Mouse (Mus musculus): Measurements from ENCODE around the gene Chd2.

The Chd2 gene

DNA sequence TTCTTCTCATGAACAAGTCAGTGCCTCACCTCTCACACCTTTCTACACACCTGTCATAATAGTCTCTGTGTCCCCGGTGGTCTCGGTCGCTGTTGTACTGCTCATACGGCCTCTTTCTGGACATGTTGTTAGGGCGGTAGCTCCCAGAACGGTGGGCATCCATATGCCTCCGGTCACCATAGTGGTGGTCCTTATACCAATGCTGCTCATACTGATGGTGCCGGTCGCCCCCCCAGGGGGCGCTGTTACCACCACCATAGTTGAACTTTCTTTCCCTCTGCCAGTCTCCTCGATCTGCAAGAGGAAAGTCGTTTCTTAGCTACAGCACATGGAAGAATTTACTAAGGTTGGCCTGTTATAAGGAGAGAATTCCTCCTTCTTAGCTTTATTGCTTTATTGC, 105.9 kb downstream of the Chd2 start:
- DNase-seq: no peak

DNA sequence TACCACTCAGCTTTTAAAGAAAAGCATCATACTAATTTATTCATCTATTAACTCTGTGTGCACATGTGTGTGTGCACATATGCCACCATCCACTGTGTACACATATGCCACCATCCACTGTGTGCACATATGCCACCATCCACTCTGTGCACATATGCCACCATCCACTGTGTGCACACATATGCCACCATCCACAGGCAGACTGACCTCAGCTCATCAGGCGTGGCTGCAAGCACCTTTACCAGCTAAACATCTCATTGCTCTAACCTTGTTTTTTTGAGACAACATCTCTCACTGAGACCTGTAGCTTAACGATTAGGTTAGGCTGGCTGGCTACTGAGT, 107.3 kb downstream of the Chd2 start:
- DNase-seq: no peak

DNA sequence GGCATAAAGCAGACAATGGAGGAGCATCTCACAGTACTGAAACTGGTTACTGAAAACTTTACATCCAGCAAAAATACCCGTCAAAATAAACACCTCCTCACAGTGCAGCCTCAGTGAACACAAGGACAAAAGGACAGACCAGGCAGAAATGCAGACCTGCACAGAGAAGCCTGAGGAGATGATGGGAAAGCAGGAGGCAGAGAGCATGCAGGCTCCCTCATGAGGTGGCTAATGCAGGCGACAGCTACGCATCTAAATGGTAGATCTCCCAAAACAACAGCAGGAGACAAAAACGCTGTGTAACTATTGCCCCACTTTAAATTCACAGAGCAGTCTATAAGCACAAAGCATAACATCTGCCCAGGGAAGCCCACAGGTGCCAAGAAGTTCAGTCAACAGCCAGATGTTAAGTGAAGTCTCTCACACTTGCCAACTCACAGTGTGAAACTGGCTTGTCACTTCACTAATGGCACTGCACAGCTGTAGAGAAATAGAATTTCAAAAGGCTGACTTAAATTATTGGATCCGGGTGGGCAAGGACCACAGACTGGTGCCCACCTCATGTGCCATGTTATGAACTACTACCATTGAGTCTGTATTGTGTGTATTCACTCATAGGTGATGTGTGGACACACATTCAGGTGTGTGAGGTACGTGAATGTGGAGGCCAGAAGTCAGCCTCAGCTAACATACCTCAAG, 107.8 kb downstream of the Chd2 start:
- DNase-seq: no peak

DNA sequence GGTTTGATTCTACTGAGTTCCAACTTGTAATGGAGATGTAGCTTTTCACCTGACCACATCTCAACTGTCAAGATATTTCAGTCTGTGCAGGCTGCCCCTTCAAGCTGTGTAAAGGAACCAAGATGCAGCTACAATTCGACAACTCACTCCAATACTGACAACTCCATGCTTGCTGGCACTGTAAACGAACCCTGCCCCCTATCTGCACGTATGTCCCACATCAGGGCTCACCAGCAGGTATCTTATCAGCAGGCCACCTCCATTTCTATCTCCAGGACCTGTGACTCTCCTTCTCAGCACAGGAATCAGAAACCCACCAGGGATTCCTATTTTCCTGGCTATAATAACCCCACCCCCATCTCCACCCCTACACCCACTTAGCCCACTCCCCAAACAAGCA, 113.1 kb downstream of the Chd2 start:
- DNase-seq: no peak

- DNase-seq: no peak
Observed at GRCm38 (mm10) chr7:73427794-73428193, 113.8 kb downstream of the Chd2 start.

DNA sequence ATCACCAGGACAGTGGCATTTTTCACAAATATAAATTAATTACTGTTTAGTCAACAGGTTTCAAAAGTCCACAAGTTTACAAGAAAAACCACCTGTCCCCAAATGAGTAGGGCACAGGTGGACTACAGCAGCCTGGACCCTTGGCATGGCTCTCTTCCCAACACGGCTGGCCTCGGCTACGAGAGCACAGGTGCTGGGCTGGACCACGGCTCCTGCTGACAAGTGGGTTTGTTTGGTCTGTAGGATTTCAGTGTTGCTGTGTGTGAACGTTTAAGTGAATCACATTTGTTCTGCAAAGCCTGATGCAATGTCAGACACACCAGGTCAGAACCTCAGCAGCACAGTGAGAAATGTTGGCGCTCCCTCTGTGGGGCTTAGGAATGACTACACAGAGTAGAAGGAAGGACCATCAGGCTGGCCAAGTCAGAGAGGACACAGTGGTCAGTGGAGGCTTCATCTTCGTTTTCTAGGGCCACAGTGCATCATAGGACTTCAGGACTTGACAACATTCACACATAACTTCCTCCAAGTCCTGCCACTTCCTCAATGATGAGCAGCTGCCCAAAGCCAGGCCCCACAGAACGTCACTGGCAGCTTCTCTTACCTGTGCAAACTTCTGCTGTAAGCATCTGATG, 114.8 kb downstream of the Chd2 start:
- no peak for DNase-seq

GRCm38 (mm10) chr7:73426235-73426634, 115.4 kb downstream of the Chd2 start:
- DNase-seq: no peak

DNA sequence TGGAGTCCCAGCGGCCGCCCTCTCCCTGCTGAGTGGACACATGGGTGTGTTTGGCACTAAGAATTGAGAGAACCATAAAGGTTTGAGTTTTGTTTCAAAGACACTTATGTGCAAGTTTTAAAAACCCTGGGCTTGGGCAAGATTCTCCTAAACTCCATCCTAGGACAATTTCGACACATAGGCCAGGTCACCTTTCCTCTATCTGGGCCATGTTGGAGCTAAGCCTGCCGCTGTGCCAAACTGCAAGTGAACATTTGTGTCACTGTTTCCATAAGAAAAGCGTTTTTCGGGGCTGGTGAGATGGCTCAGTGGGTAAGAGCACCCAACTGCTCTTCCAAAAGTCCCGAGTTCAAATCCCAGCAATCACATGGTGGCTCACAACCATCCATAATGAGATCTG, 116.2 kb downstream of the Chd2 start:
- no peak for DNase-seq

DNA sequence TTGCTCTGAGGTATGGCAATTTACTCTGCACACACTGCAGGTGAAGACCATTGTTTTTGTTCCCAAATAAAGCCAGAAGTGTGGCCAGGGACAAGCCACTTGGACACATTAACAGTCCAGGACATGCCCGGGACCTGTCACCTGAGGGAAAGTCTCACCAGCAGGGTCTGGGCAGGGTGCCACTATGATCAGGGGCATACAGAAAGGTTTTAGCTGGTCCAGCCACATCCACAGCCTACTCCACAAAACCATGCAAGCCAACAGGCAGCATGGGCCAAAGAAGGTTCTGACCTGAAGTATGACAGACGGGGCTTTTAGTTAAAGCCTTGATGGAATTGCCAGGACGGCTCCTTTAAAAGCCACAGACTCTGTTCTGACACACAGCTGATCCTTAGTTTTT, 116.9 kb downstream of the Chd2 start:
- peak; percentile 36 for DNase-seq

DNA sequence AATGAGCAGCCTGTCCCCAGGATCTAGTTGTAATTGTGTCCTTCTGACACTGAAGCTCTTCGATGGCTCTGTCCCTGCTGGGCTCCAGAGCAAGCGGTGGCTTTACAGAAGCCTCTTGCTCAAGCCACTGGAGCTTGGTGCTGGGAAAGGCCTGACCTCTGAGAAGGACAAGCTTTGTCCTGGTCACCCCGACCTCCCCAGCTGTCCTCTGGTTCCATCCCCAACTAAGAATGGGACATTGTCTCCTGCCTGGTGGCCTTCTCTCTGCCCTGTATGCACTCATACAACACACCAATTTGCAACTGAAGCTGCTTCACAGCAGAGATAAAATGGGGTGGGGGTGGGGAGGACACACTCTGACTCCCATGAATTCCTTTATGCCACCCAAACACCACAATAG, 117.4 kb downstream of the Chd2 start:
- DNase-seq: no peak

DNA sequence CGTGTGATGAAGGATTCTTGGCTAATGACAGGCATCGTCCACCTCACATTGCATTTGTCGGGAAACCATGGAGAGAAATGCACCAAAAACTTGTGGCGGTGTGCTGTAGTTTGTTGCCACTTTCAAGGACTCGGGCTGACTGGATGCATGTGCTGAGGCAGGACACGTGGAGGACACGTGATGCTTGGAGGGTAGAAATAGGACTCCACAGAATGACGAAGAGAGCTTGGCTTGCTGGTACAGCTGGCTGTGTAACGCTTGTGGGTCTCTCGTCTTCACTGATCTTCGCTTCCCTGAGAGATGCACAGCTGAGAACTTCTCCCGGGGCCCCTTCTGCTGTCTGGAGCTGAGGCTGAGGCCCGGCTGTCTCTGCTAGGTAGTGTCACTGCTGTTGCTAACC, 118.4 kb downstream of the Chd2 start:
- DNase-seq: no peak

GRCm38 (mm10) chr7:73422223-73423113, 119.2 kb downstream of the Chd2 start:
- peak; percentile 79 for DNase-seq

DNA sequence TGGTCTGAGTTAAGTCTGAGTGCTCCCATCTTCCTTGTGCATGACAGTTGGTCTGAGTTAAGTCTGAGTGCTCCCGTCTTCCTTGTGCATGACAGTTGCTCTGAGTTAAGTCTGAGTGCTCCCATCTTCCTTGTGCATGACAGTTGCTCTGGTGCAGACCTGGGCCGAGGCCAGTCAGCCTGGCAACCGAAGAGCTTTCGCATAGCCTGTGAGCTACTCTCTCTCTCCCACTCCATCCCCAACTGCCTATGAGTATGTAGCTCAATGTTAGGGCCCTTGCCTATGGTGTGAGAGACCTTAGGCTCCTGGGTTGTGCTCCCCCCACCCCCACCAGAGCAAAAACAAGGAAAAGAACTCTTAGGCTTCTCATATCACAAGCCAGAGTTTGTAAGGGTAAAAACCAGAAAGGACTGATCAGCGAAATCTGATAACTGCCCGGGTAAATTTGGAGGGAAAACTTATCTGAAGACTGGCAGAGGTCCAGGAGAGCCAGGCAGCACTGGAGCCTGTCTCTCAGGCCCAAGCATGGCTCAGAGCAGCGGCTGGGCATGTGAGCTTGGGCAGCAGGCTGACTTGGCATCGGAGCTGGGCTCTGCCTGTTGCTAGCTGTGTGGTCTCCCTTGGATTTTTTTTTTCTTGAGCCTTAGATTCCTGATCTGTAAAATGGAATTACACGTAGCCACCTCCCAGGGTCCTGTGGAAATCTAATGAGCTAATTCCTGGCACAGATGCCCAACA, 120.2 kb downstream of the Chd2 start:
- no peak for DNase-seq

- no peak for DNase-seq
Observed at GRCm38 (mm10) chr7:73420827-73421226, 120.8 kb downstream of the Chd2 start.

DNA sequence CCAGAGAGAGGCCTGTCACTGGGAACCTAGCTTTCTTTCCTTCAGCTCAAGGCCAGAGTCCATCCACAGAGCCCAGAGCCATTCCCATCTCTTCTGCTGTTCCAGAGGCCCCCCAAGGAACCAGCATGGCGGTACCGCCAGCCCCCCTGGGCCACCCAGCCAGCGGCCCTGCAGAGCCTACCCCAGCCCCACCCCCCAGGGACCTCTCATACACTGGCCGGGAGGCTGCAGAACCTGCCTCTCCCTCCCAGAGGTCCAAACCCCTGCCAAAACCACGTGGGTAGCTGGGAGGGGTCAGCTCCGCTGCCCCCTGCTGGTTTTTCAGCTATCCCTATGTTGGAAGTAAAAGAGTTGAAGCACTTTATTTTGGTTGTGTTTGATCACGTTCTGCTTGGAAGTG, 122.3 kb downstream of the Chd2 start:
- DNase-seq: no peak

GRCm38 (mm10) chr7:73414192-73414591, 127.4 kb downstream of the Chd2 start:
- no peak for DNase-seq

DNA sequence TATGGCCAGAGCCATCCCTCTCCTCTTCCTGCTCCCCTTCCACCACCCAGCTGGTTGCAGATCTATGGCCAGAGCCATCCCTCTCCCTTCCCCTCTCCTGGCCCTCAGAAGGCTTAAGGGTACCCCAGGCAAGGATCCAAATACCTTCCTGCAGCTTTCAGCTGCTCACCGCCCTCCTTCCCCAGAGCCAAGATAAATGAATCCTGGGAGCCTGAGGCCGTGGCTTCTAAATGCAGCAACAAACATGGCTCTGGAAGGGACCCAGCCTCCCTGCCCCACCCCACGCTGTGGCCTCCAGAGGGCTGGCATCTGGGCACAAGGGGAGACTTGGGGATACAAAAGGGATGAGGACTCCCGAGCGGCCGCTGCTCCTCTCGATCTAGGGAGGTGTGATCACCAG, 129.2 kb downstream of the Chd2 start:
- no peak for DNase-seq

- DNase-seq: no peak
Observed at GRCm38 (mm10) chr7:73411986-73412385, 129.6 kb downstream of the Chd2 start.

GRCm38 (mm10) chr7:73411523-73411922, 130.1 kb downstream of the Chd2 start:
- no peak for DNase-seq

- no peak for DNase-seq
Observed at GRCm38 (mm10) chr7:73405550-73405949, 136.1 kb downstream of the Chd2 start.

GRCm38 (mm10) chr7:73403538-73403937, 138.1 kb downstream of the Chd2 start:
- DNase-seq: no peak

GRCm38 (mm10) chr7:73402671-73403070, 139.0 kb downstream of the Chd2 start:
- DNase-seq: no peak

DNA sequence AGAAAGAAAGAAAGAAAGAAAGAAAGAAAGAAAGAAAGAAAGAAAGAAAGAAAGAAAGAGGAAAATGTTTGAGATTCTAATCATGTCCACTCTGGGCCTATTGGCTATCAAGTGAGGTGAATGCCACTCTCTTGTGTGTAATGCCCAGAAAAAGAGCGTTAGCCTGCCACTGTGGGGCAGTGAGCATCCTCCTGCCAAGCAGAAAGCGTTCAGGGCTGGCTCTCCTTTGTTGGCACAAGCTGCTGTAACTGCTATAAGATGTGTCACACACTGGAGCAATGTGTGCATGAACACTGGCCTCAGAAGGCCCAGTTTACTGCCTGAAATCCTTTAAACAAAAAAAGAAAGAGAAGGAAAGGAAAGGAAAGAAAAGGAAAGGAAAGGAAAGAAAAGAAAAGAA, 139.5 kb downstream of the Chd2 start:
- no peak for DNase-seq
